Mouse (Mus musculus): Measurements from ENCODE around the gene Apbb1.

GRCm38 (mm10) chr7:105619701-105620100, 38.2 kb upstream of the Apbb1 start:
- no peak for TF ChIP-seq CTCF (IDR thresholded peaks at IDR 0.05; ENCODE audit: extremely low read depth, insufficient read length, insufficient replicate concordance, low read depth, low read length)
- no peak for TF ChIP-seq POLR2A (IDR thresholded peaks at IDR 0.05; ENCODE audit: low read depth, low read length)

All from small intestine, adult 2 months (tissue).